Mouse (Mus musculus) limb, embryonic 14.5 days (tissue): ENCODE results near the gene Tnpo1. TPM values are rescaled to one million over a fixed set of nuclear protein-coding genes. Genes with fewer than 3 reads are reported as not detected.

Source experiments
- ATAC-seq: fragments of 200-750 bp; cut with Nextera tagmentation; 2 replicates; pipeline ENCODE4 v1.8.0; 2017; ENCODE audit warnings: low read depth, moderate number of reproducible peaks, moderate TSS enrichment; ENCODE audit not compliant: low FRiP score
- DNase-seq: peaks from one replicate; pipeline ENCODE4 v3.0.0-alpha.2; 2015; ENCODE audit warnings: low spot score
- H3K27ac ChIP-seq: fragments of 300-500 bp; sonication (generic); replicated peaks from 2 replicates; pipeline ENCODE4 v1.5.1; 2014; ENCODE audit warnings: low read depth, mild to moderate bottlenecking, low read length, moderate library complexity, mixed read lengths
- H3K27me3 ChIP-seq: fragments of 300-500 bp; sonication (generic); 2 replicates; pipeline ENCODE4 v1.6.1; 2014; ENCODE audit warnings: low read length, mixed read lengths; ENCODE audit not compliant: control insufficient read depth, insufficient read depth
- H3K36me3 ChIP-seq: fragments of 300-500 bp; sonication (generic); 2 replicates; pipeline ENCODE4 v1.6.1; 2014; ENCODE audit warnings: mild to moderate bottlenecking, low read length, moderate library complexity, mixed read lengths; ENCODE audit not compliant: control insufficient read depth, insufficient read depth
- H3K4me1 ChIP-seq: fragments of 300-500 bp; sonication (generic); 2 replicates; pipeline ENCODE4 v1.6.1; 2014; ENCODE audit warnings: antibody characterized with exemption, low read length, mixed read lengths; ENCODE audit not compliant: control insufficient read depth, insufficient read depth
- H3K4me2 ChIP-seq: fragments of 300-500 bp; sonication (generic); replicated peaks from 2 replicates; pipeline ENCODE4 v1.6.1; 2014; ENCODE audit warnings: low read depth, mild to moderate bottlenecking, low read length, moderate library complexity; ENCODE audit not compliant: severe bottlenecking
- H3K4me3 ChIP-seq: fragments of 300-500 bp; sonication (generic); replicated peaks from 2 replicates; pipeline ENCODE4 v1.5.1; 2014; ENCODE audit warnings: low read length
- H3K9ac ChIP-seq: fragments of 300-500 bp; sonication (generic); 2 replicates; pipeline ENCODE4 v1.6.1; 2014; ENCODE audit warnings: mild to moderate bottlenecking, low read depth, low read length, moderate library complexity; ENCODE audit not compliant: severe bottlenecking
- H3K9me3 ChIP-seq: fragments of 300-500 bp; sonication (generic); 2 replicates; pipeline ENCODE4 v1.6.1; 2016; ENCODE audit warnings: low read length; ENCODE audit not compliant: control insufficient read depth
- POLR2A ChIP-seq: fragments of 200-500 bp; IDR thresholded peaks from 2 replicates; pipeline ENCODE4 v1.8.0; 2012; ENCODE audit warnings: inconsistent platforms, mild to moderate bottlenecking, moderate library complexity, borderline replicate concordance; ENCODE audit not compliant: insufficient read depth, insufficient read length; ENCODE audit errors: extremely low read depth
- whole genome bisulfite sequencing: fragments of 180-500 bp; shearing (Covaris S2); extraction: QIAGEN DNeasy Blood & Tissue Kit; methylation state at CpG from one replicate; pipeline ENCODE4 v1.1.7; 2014; 5-methylcytosine and 5-hydroxymethylcytosine counted together
- polyA plus RNA-seq, 2 experiments: library from polyadenylated mRNA; depleted of rRNA in 1 of 2; stranded (reverse) in 1 of 2; unstranded in 1 of 2; fragments of >200 nt; fragmentation: Nextera tagmentation in 1 of 2; extraction: Ambion mirVana in 1 of 2; gene quantifications; 2 replicates each; pipeline versions ENCODE4 v1.2.1 to v1.2.3; 2012 to 2014

Tnpo1 gene
- polyA plus RNA-seq, 2 experiments: 38.7 to 43.2 TPM

GRCm38 (mm10) chr13:98871263-98871662, 54.9 kb downstream of the Tnpo1 start:
- H3K4me1 ChIP-seq: no peaks in the 10 kb centered on the region
- H3K27ac ChIP-seq: no peak overlapping the region
- no peak overlapping the region for H3K4me2 ChIP-seq
- H3K36me3 ChIP-seq: peaks cover 88% of the 10 kb centered on the region
- H3K4me3 ChIP-seq: no peak overlapping the region
- no peak for TF ChIP-seq POLR2A
- WGBS: 62% methylated on average over 1 of the region's 1 CpGs
- no peak for ATAC-seq
- no peak for DNase-seq
- H3K9me3 ChIP-seq: no peaks in the 10 kb centered on the region
- H3K27me3 ChIP-seq: no peaks in the 10 kb centered on the region
- no peak overlapping the region for H3K9ac ChIP-seq

GRCm38 (mm10) chr13:98868236-98868923, 57.8 kb downstream of the Tnpo1 start:
- no peak overlapping the region for H3K9ac ChIP-seq
- H3K36me3 ChIP-seq: peaks cover 93% of the 10 kb centered on the region
- no peaks in the 10 kb centered on the region for H3K9me3 ChIP-seq
- DNase-seq (no peak), ATAC-seq (no peak)
- WGBS: 92% methylated on average over 9 of the region's 9 CpGs
- H3K27me3 ChIP-seq: no peaks in the 10 kb centered on the region
- no peak overlapping the region for H3K4me2 ChIP-seq
- H3K27ac ChIP-seq: no peak overlapping the region
- no peaks in the 10 kb centered on the region for H3K4me1 ChIP-seq
- no peak for TF ChIP-seq POLR2A
- no peak overlapping the region for H3K4me3 ChIP-seq

GRCm38 (mm10) chr13:98867810-98868209, 58.4 kb downstream of the Tnpo1 start:
- TF ChIP-seq POLR2A: no peak
- WGBS: 48% methylated on average over 2 of the region's 2 CpGs
- H3K36me3 ChIP-seq: peaks cover 93% of the 10 kb centered on the region

GRCm38 (mm10) chr13:98855291-98855690, 70.9 kb downstream of the Tnpo1 start:
- Histone ChIP-seq H3K9me3 (no peaks in the 10 kb centered on the region), H3K4me3 (no peak overlapping the region), H3K36me3 (peaks cover 83% of the 10 kb centered on the region), H3K4me2 (no peak overlapping the region), H3K9ac (no peak overlapping the region), H3K27me3 (no peaks in the 10 kb centered on the region), H3K27ac (no peak overlapping the region), H3K4me1 (no peaks in the 10 kb centered on the region)
- 85% methylated on average over 8 of the region's 8 CpGs for WGBS
- no peak for TF ChIP-seq POLR2A
- no peak for DNase-seq
- ATAC-seq: no peak

More at GRCm38 (mm10) chr13:98867810-98868209, 58.4 kb downstream of the Tnpo1 start:
- no peaks in the 10 kb centered on the region for H3K27me3 ChIP-seq
- no peak overlapping the region for H3K4me2 ChIP-seq
- DNase-seq: peak; percentile 40
- H3K9ac ChIP-seq: no peak overlapping the region
- H3K4me3 ChIP-seq: no peak overlapping the region
- 0 out of 2 replicates have a peak, but pooled peaks have one; percentile 24 for ATAC-seq
- H3K27ac ChIP-seq: no peak overlapping the region
- no peaks in the 10 kb centered on the region for H3K9me3 ChIP-seq
- no peaks in the 10 kb centered on the region for H3K4me1 ChIP-seq

- Histone ChIP-seq H3K4me1 (no peaks in the 10 kb centered on the region), H3K9ac (no peak overlapping the region), H3K27ac (no peak overlapping the region), H3K4me3 (no peak overlapping the region), H3K36me3 (peaks cover 68% of the 10 kb centered on the region), H3K4me2 (no peak overlapping the region), H3K27me3 (no peaks in the 10 kb centered on the region), H3K9me3 (no peaks in the 10 kb centered on the region)
- ATAC-seq: no peak
- no peak for TF ChIP-seq POLR2A
- 88% methylated on average over 1 of the region's 1 CpGs for WGBS
- no peak for DNase-seq
These were observed 80.4 kb downstream of the Tnpo1 start for GRCm38 (mm10) chr13:98845794-98846193.
